Mouse (Mus musculus): ENCODE results near the gene Nat8f1. TPM values are rescaled to one million over a fixed set of nuclear protein-coding genes. Genes with fewer than 3 reads are reported as not detected.
"Not testable (repeated sequence)": the region's sequence is repeated elsewhere in the genome, so short reads cannot be mapped to it uniquely, and the experiment has no call there.

Nat8f1 gene
- total RNA-seq, 2 experiments from 2014 or later: 30.2 to 31.2 TPM

GRCm38 (mm10) chr6:85895061-85895648, 20.3 kb downstream of the Nat8f1 start:
- not testable (repeated sequence) for H3K4me3 ChIP-seq, H3K27ac ChIP-seq
- DNase-seq (ENCODE audit: low spot score in 2 of 2): peak in 1 of 2 experiments; percentile 19
- peak; percentile 77 for TF ChIP-seq CTCF (conservative IDR thresholded peaks at IDR 0.05)

GRCm38 (mm10) chr6:85888961-85889360, 26.5 kb downstream of the Nat8f1 start:
- no peak overlapping the region for H3K4me3 ChIP-seq
- no peak overlapping the region for H3K27ac ChIP-seq
- DNase-seq (ENCODE audit: low spot score in 2 of 2): no peak
- no peak for TF ChIP-seq CTCF (conservative IDR thresholded peaks at IDR 0.05)

- DNase-seq (ENCODE audit: low spot score in 2 of 2): no peak
- Histone ChIP-seq H3K27ac (no peak overlapping the region), H3K4me3 (no peak overlapping the region)
- no peak for TF ChIP-seq CTCF (conservative IDR thresholded peaks at IDR 0.05)
These were observed 31.2 kb downstream of the Nat8f1 start for GRCm38 (mm10) chr6:85884311-85884710.

DNA sequence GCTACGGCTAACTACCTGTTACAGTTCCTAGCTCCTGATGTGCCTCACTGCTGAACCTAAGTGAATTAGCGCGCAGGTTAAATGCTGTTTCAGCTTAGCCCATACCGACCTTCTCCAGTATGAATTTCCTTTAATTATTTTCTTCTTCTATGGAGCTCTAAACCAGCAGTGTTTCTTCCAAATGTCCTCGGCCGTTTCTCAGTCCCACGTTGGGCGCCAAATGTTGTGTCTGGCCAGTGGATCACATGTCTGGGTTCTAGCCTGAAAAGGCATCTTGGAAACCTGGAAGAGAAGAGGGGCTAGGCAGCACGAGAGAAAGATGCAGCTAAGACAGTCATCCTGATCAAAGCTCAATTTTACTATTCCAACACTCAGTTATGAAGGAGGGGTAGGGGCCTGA, 32.2 kb downstream of the Nat8f1 start:
- DNase-seq (ENCODE audit: low spot score in 2 of 2); H3K4me3 ChIP-seq; H3K27ac ChIP-seq: not testable (repeated sequence)

GRCm38 (mm10) chr6:85869006-85869405, 46.5 kb downstream of the Nat8f1 start, which contains the start of gene Nat8f2:
Nat8f2 (minus strand) TSS chr6:85869158.
- not testable (repeated sequence) for H3K4me3 ChIP-seq; H3K27ac ChIP-seq; DNase-seq (ENCODE audit: low spot score in 2 of 2)

- H3K27ac ChIP-seq: no peak overlapping the region
- no peak for TF ChIP-seq CTCF (conservative IDR thresholded peaks at IDR 0.05)
- no peak overlapping the region for H3K4me3 ChIP-seq
- DNase-seq (ENCODE audit: low spot score in 2 of 2): no peak
These were observed 47.5 kb downstream of the Nat8f1 start for GRCm38 (mm10) chr6:85867726-85868690.

DNA sequence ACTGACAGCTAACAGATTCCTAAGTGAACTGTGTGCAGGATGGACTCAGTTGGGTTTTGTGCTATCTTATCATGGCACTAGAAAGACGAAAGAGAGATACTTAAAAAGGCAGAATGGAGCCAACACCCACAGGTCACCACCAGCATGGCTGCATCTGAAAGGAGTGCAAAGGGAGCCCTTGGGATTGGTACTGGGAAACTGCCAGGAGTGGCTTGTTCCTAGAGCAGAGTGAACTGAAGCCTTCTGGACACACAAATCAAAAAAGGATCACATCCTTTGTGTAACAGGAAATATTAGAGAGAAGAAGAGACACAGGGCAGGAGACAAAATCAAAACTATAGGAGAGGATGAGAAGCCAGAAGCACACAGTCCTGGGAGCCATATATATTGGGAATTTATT, 48.5 kb downstream of the Nat8f1 start:
- H3K4me3 ChIP-seq; H3K27ac ChIP-seq; DNase-seq (ENCODE audit: low spot score in 2 of 2): not testable (repeated sequence)

GRCm38 (mm10) chr6:85866166-85866565, 49.3 kb downstream of the Nat8f1 start:
- H3K27ac ChIP-seq; DNase-seq (ENCODE audit: low spot score in 2 of 2); H3K4me3 ChIP-seq: not testable (repeated sequence)

DNA sequence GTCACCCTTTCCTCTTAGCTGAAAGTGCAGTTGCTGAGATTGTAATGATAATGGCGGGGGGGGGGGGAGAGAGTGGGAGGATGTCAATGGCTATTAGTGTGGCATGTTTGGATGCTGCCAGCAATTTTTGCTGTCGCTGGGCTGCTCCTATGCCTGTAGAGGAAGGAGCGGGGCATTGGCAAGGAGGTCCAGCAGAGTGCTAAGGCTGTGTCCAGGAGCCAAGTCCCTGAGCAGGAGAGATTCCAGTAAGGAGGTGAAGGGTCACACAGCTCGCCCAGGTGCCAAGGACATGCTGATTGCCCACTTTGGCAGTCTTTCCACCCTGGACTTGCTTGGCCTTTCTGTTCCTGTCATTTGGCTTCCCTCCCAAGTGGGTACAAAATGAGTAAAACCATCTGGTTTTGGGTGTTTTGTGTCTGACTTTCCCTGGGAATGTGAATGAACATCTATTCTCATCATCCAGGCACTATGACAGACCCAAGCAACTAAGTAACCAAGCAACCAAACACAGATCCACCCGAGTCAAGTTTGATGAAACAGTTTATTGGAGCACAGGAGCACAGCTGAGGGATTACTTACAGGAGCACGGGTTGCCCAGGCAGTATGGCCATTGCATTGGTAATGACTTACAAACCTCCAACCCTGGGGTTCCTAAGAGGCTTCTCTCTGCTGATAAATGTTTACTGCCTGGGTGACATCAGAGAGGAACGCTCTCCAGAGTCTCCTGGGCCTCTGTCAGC, 50.4 kb downstream of the Nat8f1 start:
- peak overlapping the region; percentile 43; the same call in 1 of the 2 replicates for H3K27ac ChIP-seq
- peak in 1 of 2 experiments; percentile 18 for DNase-seq (ENCODE audit: low spot score in 2 of 2)
- H3K4me3 ChIP-seq: not testable (repeated sequence)

DNA sequence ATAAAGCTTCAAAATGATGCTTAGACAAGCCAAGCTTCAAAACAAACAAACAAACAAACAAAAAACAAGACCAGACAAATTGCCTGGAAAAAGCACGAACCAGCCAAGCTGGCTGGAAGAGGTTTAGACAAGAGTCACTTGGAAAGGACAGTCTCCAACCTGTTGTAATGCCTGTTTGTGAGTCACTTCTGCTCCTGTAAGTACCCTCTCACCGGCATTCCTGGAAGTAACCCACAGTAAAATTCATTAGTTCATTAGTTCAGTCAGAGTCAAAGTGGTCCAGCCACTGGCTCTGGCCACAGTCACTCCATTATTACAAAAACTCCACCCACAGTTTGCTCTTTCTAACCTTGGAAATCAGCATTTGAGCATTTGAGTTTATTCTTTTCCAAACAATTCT, 51.6 kb downstream of the Nat8f1 start:
- no peak for TF ChIP-seq CTCF (conservative IDR thresholded peaks at IDR 0.05)
- Histone ChIP-seq H3K4me3 (no peak overlapping the region), H3K27ac (peak overlapping the region; percentile 49; the same call in 1 of the 2 replicates)
- DNase-seq (ENCODE audit: low spot score in 2 of 2): no peak

- no peak for TF ChIP-seq CTCF (conservative IDR thresholded peaks at IDR 0.05)
- no peak overlapping the region for H3K4me3 ChIP-seq
- peak overlapping the region; percentile 49; the same call in 1 of the 2 replicates for H3K27ac ChIP-seq
- no peak for DNase-seq (ENCODE audit: low spot score in 2 of 2)
These were observed 52.4 kb downstream of the Nat8f1 start for GRCm38 (mm10) chr6:85863136-85863535.

DNA sequence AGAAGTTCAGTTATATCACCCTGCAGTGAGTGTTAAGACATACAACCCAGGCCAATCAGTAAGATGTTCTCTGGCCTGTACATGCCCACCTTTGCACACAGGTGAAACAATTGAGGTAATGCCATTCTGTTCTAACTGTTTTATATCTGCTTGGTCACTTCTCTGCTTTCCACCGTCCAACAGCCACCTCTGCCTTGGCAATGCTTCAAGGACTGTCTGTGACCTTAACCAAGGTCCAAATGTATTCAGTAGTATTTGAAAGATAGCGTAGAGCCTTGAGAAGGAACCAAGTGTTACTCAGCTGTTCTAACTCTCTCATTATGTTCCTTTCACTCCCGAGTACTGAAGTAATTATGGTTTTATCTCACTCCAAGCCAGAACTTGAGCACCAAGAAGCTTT, 52.9 kb downstream of the Nat8f1 start:
- H3K27ac ChIP-seq: peak overlapping the region; percentile 49; the same call in 1 of the 2 replicates
- H3K4me3 ChIP-seq: no peak overlapping the region
- DNase-seq (ENCODE audit: low spot score in 2 of 2): no peak
- no peak for TF ChIP-seq CTCF (conservative IDR thresholded peaks at IDR 0.05)

GRCm38 (mm10) chr6:85861247-85861646, 54.2 kb downstream of the Nat8f1 start:
- Histone ChIP-seq H3K4me3 (no peak overlapping the region), H3K27ac (peak overlapping the region; percentile 53)
- TF ChIP-seq CTCF (conservative IDR thresholded peaks at IDR 0.05): no peak
- DNase-seq (ENCODE audit: low spot score in 2 of 2): no peak

Other genes starting within 250 kb of the Nat8f1 start
- 1 to 10 TPM; 3.7 to 4.8 TPM for gene Nat8f7, start 202.5 kb downstream of the Nat8f1 start, total RNA-seq (2021)
- gene Nat8f3, start 149.9 kb downstream of the Nat8f1 start, total RNA-seq (2021): 1 to 10 TPM; 1.2 to 3.0 TPM
- 1 to 10 TPM in 1 of 2 experiments, under 1 TPM in 1; 0.88 to 1.7 TPM for gene Nat8f6, start 94.7 kb downstream of the Nat8f1 start, total RNA-seq (2021)
- 1 to 10 TPM; 5.6 to 6.8 TPM for gene Nat8f5, start 94.7 kb downstream of the Nat8f1 start, total RNA-seq (2021)
- 1 to 10 TPM; 4.6 TPM for gene Nat8, start 83.6 kb downstream of the Nat8f1 start, total RNA-seq (2021)
- 1 to 10 TPM; 2.6 to 3.0 TPM for gene Nat8f2, start 46.5 kb downstream of the Nat8f1 start, total RNA-seq (2021)
- gene Nat8f4, start 10.8 kb downstream of the Nat8f1 start, total RNA-seq (2021): 1 to 10 TPM; 7.7 to 7.9 TPM
- 10 to 100 TPM; 80.4 to 90.2 TPM for gene Tprkb, start 3.8 kb downstream of the Nat8f1 start, total RNA-seq (2021)
- 10 to 100 TPM; 77.9 to 85.5 TPM for gene Dusp11, start 46.0 kb upstream of the Nat8f1 start, total RNA-seq (2021)
- gene Figla, start 100.5 kb upstream of the Nat8f1 start, total RNA-seq (2021): not detected
- gene Add2, start 113.0 kb upstream of the Nat8f1 start, total RNA-seq (2021): 100 to 1,000 TPM; 277 to 286 TPM